ENCODE assay signal across 14 mouse cellular contexts in the genomic region with DNA sequence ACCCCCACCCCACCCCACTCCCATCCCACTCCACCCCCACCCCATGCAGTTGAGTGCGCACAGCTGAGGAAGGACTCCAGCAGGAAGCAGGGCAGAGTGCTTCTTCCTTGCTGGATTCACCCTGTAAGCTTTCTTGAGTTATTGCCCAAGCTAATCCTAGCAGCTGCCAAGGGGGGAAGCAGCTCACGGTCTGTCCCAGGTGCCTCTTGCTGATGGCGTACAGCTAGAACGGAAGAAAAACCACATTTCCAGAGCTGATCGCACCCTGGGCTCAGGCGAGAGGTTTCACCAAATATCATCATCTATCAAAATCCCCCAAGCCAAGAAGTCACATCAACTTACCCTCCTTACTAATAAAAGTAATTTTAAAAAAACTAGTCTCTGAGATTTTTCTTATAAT.
DNase-seq lines count a peak whose midpoint lies in the region; ATAC-seq and TF ChIP-seq lines count a peak whose summit lies in the region.
"Had no signal": no experiment of that assay in that cellular context is flagged by ENCODE, and none has a peak within 500 bp of the region (broad histone marks: within the 10 kb centered on the region; RNA-seq: fewer than 3 reads in every experiment).

No protein-coding gene starts in this region.

- H3K36me3 ChIP-seq in lung, embryonic 14.5 days (ENCODE audit: insufficient read depth), result no peaks in the 10 kb centered on the region
- H3K36me3 ChIP-seq: midbrain, embryonic 15.5 days had no signal

- WGBS in lung, embryonic 14.5 days, result 50% methylated on average over 6 of the region's 6 CpGs

- ATAC-seq in lung, embryonic 14.5 days (ENCODE audit: insufficient read depth), result 0 out of 2 replicates have a peak, but pooled peaks have one; percentile 15
- ATAC-seq in common myeloid progenitor, adult 5-6 weeks (replicated peaks; ENCODE audit: low read depth, poor library complexity, severe bottlenecking), result peak; percentile 30
- ATAC-seq: midbrain, embryonic 15.5 days had no signal

- TF ChIP-seq CTCF in lung, embryonic 14.5 days (IDR thresholded peaks at IDR 0.05; ENCODE audit: low read depth), result no peak

- H3K4me2 ChIP-seq in lung, embryonic 14.5 days, result no peak overlapping the region
- H3K4me2 ChIP-seq: limb, embryonic 13.5 days; midbrain, embryonic 15.5 days had no signal

- no peak overlapping the region for H3K9ac ChIP-seq in lung, embryonic 14.5 days
- H3K9ac ChIP-seq: limb, embryonic 13.5 days; midbrain, embryonic 15.5 days had no signal

- no peaks in the 10 kb centered on the region for H3K4me1 ChIP-seq in lung, embryonic 14.5 days (ENCODE audit: insufficient read depth)

- DNase-seq in gastrocnemius, postnatal 25 days, result peak; percentile 26
- no peak for DNase-seq in gastrocnemius, adult 8-10 months (ENCODE audit: low spot score in 2 of 2)
- no peak for DNase-seq in lung, embryonic 14.5 days
- DNase-seq in lung, postnatal 25 days (ENCODE audit: low spot score), result no peak
- peak; percentile 30 to 53 for DNase-seq in thymus, adult 18-20 months
- DNase-seq in layer of hippocampus, adult 9-10 months (ENCODE audit: low spot score), result no peak
- no peak for DNase-seq in urinary bladder, postnatal 4 days (ENCODE audit: low spot score in 2 of 2)
- DNase-seq: adrenal gland, adult 8-10 months; cerebellum, adult 9-10 months; kidney, postnatal 36 days; right cerebral cortex, adult 18-20 months had no signal

- no peaks in the 10 kb centered on the region for H3K9me3 ChIP-seq in lung, embryonic 14.5 days (ENCODE audit: low read depth, low read length)
- H3K9me3 ChIP-seq: limb, embryonic 13.5 days; midbrain, embryonic 15.5 days had no signal

- H3K27ac ChIP-seq in lung, embryonic 14.5 days (ENCODE audit: low read depth), result no peak overlapping the region
- H3K27ac ChIP-seq: limb, embryonic 13.5 days; midbrain, embryonic 15.5 days had no signal

- no peaks in the 10 kb centered on the region for H3K27me3 ChIP-seq in lung, embryonic 14.5 days (ENCODE audit: insufficient read depth, low read length)
- H3K27me3 ChIP-seq: limb, embryonic 13.5 days; midbrain, embryonic 15.5 days had no signal

- H3K4me3 ChIP-seq in lung, embryonic 14.5 days (ENCODE audit: low read depth, low read length), result no peak overlapping the region
- H3K4me3 ChIP-seq: limb, embryonic 13.5 days; midbrain, embryonic 15.5 days had no signal

Comparison
In these comparisons a context has a peak if more than half of its experiments do, and no peak if none do; other contexts are left out.
1. DNase-seq: peak in gastrocnemius, postnatal 25 days (single experiment) and thymus, adult 18-20 months (2 of 2); none in gastrocnemius, adult 8-10 months (0 of 2), lung, embryonic 14.5 days (single experiment), lung, postnatal 25 days (single experiment), layer of hippocampus, adult 9-10 months (single experiment) and urinary bladder, postnatal 4 days (0 of 2).